Mouse (Mus musculus) regulatory T cell (primary cell): ENCODE measurements around the gene Alkbh4.
"Not testable (repeated sequence)": the region's sequence is repeated elsewhere in the genome, so short reads cannot be mapped to it uniquely, and the experiment has no call there.

ENCODE experiments used
- in situ Hi-C: fragments of 300-600 bp; cut with MboI, MseI; formaldehyde crosslinking; loops from one replicate; pipeline ENCODE4 v1.15.1; 2025; ENCODE audit warnings: high pct_unique_total_duplicates

The Alkbh4 gene

GRCm38 (mm10) chr5:136142746-136143145, 6.8 kb downstream of the Alkbh4 start:
- in situ Hi-C loops, result loop anchor here (25.0 kb wide), 1 partner anchor 1145 kb away; the partner anchor contains the start of genes Ache and Ufsp1

- in situ Hi-C loops, result loop anchor here (25.0 kb wide), 1 partner anchor 1144 kb away; the partner anchor contains the start of genes Ache and Ufsp1
Measured at GRCm38 (mm10) chr5:136143161-136143755, 7.3 kb downstream of the Alkbh4 start.

- in situ Hi-C loops, result loop anchor here (5.0 to 25.0 kb wide), 2 partner anchors 42 to 1142 kb away; partner anchors contain the start of genes Ache and Ufsp1
Measured at GRCm38 (mm10) chr5:136144606-136145430, 8.9 kb downstream of the Alkbh4 start.

DNA sequence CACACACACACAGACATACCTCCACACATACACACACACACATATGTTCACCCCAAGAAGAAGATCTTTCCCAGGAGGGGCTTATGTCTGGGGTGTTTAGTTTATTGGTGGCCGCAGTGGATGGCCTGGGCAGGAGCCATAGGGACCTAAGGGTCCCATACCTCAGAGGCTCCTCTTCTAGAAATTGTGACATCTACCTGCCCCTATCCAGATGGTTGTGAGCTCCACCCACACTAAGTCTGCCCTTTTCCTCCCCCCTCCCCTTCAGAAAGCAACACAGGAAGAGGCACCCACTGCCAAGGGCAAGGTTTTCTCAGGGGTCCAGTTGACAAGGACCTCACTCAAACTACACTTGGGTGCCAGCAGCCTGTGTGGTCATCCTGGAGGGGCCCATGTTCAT, 11.0 kb downstream of the Alkbh4 start:
- in situ Hi-C loops, result loop anchor here (5.0 to 25.0 kb wide), 2 partner anchors 40 to 1140 kb away; partner anchors contain the start of genes Ache and Ufsp1

DNA sequence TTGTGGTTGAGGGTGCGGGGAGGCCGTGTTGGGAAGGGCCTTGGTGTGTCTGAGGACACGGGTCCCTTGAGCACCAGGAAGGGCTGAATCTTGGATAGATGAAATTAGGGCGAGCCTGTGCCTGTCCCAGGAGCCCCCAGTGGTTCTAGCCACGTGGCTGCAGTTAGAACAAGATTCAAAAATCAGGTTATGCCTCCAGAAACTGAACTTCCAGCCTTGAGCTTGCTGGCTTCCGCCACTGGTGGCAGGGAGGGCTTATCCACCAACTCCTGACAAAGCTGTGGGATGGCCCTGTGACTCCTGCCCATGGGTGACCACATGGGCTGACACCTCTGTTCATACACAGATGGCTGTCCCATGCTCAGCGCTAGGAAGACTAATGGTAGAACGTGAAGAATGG, 11.8 kb downstream of the Alkbh4 start:
- in situ Hi-C loops, result loop anchor here (5.0 to 25.0 kb wide), 2 partner anchors 40 to 1140 kb away; partner anchors contain the start of genes Ache and Ufsp1

- in situ Hi-C loops, result loop anchor here (5.0 to 25.0 kb wide), 2 partner anchors 38 to 1138 kb away; partner anchors contain the start of genes Ache and Ufsp1
Measured at GRCm38 (mm10) chr5:136149134-136149576, 13.2 kb downstream of the Alkbh4 start.

- in situ Hi-C loops, result no loop called here
Measured at GRCm38 (mm10) chr5:136152365-136152764, 16.4 kb downstream of the Alkbh4 start.

- in situ Hi-C loops, result no loop called here
Measured at GRCm38 (mm10) chr5:136155399-136155798, 19.5 kb downstream of the Alkbh4 start.

DNA sequence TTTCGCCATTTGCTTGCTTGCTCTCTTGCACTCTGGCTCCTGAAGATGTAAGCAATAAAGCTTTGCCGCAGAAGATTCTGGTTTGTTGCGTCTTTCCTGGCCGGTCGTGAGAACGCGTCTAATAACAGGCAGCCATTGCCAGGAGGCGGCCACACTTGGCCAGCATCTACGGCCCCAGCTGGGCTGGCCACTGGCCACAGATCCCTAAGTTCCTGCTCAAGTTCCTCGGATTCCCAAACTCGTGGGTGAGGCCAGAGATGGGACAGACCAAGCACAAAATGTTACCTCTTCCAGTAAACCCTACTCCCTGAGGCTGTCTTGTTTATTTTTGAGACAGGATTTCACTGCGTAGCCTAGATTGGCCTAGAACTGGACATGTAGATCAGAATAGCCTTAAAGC, 24.1 kb downstream of the Alkbh4 start:
- in situ Hi-C loops, result not testable (repeated sequence)

DNA sequence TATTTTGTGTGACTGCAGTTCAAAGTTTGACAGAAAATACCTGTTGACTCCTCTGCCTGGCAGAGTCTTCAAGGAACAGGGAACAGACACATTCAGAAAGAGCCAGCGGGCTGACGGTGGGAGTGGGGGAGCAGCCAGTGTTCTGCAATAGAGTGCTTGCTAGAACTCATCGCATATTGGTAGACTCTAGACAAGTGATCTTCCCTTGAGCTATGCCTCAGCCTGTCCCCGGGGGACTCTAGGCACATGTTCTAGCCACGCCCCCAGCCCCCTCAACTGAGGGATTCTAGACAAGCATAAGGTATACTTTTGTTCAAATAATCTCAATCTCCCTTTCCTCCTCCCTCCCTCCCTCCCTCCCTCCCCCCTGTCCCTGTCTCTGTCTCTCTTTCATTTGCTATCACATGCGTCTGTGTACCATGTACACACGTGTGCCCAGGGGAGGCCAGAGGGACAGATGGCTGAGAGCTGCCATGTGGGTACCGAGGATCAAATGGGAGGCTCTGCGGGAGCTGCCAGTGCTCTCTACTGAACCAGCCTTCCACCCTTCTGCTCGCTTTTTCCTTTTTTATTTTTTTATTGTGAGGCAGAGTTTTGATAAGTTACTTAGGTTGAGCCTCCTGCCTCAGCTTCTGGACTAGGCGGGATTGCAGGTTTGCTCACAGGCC, 28.0 kb downstream of the Alkbh4 start:
- in situ Hi-C loops, result no loop called here

- in situ Hi-C loops, result no loop called here
Measured at GRCm38 (mm10) chr5:136165246-136165645, 29.3 kb downstream of the Alkbh4 start.

DNA sequence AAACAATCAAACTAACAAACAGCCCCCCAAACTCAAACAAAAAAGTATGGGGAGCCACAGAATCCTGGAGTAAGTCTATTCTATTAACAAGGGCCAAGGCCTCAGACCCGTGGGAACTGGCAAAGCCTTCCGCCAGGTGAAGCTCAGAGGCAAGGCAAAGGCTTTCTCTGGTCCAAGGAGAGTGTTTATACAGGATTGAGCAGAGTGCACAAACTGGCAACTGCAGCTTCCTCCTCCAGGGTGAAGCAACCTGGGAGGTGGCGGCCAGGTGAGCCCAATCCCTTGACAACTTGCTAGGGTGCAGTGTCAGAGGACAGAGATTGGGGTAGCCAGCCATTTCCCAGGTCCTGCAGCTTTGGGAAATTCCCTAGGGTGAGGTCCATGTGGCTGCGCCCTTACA, 31.4 kb downstream of the Alkbh4 start:
- in situ Hi-C loops, result no loop called here

DNA sequence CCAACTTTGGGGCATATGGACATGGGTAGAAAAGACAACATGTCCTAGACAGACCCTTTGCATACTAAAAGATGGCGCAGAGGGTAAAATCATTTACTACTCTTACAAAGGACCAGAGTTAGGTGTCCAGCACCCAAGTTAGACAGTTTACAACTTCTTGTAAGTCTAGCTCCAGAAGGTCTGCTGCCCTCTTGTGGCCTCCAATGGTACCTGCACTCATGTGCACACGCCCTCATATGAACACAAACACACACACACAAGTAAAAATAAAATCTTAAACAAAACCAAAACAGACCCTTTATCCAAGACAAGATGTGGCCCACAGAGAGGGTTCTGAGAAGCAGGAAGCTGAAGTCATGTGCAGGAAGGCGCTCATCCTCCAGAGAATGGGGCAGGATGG, 32.1 kb downstream of the Alkbh4 start:
- in situ Hi-C loops, result no loop called here

DNA sequence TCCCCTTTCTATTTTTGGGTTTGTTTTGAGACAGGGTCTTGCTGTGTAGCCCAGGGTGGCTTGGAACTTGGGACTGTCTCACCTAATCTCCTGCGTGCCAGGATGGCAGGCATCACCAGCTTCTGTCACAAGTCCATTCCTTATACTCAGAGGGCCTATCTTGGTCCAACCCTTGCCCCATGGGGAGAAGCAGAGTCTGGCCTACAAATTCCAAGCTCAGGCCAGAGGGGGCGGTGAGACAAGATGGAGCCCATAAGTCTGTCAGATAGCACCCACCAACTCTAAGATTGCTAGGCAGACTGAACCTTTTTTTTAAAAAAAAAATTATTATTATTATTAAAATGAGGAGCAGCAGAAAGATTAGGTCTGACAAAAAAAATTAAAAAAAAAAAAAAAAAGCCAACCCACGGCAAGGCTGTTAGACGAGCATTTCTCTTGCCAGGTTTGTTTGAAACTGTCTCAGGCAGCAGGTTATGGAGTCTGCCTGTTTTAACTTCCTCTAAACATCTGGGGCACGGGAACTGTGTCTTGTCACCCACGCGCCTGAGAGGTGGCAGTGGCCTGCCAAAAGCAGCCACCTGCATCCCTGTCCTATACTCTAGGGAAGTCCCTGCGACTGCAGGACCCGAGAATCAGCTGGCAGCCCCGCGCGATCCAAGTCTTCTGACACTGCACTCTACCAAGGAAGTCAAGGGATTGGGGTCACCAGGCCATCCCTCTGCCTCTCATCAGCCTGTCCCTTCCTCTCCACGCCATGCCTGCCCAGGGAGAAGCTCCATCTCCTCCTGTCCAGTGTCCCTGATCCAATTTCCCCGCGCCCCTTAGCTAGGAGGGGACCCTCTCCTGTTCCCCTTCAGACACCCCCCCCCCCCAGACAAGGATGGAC, 33.9 kb downstream of the Alkbh4 start:
- in situ Hi-C loops, result no loop called here

DNA sequence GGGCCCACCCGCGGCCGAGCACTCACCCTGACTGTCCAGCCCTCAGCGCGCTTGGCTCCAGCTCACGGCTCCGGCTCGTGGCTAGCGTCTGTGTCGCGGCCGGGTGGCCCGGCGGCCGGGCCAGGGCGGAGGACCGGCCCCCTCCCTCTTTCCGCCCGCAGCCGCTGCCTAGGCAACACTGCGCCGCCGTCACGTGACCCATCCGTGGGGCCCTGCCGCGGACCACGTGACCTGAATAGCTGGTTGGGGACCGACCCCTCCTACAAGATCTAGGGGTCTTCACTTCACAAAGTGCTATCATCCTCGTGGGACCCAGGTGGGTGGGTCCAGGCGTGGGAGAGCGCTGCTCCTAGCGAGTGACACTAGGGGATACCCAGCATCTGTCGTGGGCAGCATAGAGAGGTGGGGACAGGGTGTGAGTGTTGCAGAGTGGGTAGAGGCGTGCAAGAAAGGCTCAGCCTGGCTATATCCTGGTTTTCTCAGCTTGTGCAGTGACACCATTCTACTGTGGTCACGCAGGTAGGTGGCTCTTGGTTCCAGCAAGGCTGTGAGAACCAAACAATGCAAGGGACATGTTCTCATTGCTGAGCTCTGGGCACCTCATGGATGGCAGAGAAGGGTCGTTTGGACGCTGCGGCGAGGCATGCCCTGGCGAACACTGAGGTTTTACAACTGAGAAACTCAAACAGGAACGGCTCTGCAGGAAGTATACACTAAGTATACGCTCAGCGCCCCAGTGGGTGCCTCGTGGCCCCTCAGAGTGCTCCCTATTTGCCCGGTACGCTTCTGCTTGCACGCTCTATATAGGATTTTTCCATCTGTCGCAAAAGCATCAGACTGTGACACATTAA, 34.8 kb downstream of the Alkbh4 start, which contains the start of gene Orai2:
TSS of gene Orai2 (minus strand) at position 202 of the 851 bp plus-strand sequence.
- in situ Hi-C loops, result no loop called here

DNA sequence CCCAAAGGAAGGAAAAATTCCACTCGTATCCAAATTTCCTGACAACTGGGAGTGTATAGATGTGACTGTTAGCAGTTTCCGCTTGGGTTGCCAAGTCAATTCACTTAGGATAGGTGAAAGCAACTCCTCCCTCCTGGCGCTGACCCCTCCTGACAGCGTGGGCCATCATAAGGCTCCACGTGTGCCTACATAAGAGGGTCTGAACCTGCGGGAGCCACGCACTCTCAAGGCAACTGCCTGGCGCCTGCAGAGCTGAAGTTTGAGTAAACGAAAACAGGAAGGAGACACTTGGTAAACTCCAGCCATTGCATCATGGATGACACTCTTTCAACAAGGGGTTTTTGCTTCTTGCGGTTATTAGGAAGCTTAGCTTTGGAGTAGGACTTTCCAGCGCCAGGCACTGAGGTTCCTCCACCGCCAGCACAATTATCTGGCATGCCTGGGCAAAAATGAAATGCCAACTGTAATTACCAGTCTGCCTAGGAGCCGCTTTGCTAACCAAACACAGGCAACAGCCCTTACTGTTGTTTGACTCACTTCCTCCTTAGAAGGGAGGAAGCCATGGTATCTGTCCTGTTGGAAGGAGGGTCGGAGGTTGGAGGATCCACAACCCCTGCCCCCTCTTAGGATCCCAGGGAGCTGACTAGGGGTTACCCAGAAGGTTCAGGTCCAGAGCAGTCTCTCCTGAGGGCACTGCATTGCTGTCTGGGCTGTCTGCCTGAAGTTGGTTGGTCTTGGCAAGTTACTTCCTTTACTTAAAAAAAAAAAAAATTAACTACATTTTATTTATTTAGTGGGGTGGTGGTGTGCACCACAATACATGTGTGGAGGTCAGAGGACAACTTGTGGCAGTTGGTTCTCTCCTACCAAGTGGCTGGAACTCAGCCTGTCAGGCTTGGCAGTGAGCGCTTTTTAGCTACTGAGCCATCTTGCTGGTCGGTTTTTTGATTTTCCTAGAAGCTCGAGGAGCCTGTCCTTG, 35.7 kb downstream of the Alkbh4 start:
- in situ Hi-C loops, result no loop called here

- in situ Hi-C loops, result no loop called here
Measured at GRCm38 (mm10) chr5:136172939-136173338, 37.0 kb downstream of the Alkbh4 start.

DNA sequence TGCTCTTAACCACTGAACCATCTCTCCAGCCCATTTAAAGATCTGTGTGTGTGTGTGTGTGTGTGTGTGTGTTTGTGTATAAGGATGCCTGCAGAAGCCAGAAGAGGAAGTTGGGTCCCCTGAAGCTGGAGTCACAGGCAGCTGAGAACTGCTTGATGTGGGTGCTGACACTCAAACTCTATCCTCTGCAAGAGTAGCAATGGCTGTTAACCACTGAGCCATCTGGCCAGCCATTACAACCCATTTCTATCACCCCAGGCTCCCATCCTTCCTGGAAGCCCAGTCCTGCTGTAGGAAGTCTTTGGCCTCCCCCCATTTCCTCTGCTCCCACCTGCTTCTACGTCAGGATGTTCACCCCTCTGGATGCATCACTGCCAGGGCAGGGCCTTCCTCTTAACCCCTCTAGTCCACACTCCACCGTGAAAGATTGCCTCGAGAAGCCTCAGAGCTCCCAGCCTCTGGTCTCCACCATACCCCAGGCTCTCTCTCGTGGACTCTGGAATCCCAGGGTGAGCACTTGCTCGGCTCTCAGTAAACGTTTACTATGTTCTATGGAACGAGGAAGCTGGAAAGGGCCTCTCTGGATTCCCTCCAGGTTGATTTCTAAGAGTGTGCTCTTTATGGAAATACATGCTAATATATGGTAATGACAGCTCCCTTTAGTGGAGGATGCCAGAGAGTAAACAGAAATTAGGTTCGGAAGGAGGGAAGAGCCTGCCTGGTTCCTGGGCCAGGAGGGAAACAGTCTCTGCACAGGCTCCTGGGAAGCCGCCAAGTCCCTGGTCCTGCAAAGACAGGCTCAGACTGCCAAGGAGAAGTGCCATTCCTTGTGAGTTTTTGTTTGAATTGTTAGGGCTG, 37.9 kb downstream of the Alkbh4 start:
- in situ Hi-C loops, result no loop called here
